Mouse (Mus musculus): ENCODE data around the gene Ngfr. TPM values are rescaled to one million over a fixed set of nuclear protein-coding genes. Genes with fewer than 3 reads are reported as not detected.
"Not testable (repeated sequence)": the region's sequence is repeated elsewhere in the genome, so short reads cannot be mapped to it uniquely, and the experiment has no call there.

Gene Ngfr
- 1 to 10 TPM in 1 of 2 experiments, under 1 TPM in 1; 0.91 to 1.3 TPM for total RNA-seq (2021)

DNA sequence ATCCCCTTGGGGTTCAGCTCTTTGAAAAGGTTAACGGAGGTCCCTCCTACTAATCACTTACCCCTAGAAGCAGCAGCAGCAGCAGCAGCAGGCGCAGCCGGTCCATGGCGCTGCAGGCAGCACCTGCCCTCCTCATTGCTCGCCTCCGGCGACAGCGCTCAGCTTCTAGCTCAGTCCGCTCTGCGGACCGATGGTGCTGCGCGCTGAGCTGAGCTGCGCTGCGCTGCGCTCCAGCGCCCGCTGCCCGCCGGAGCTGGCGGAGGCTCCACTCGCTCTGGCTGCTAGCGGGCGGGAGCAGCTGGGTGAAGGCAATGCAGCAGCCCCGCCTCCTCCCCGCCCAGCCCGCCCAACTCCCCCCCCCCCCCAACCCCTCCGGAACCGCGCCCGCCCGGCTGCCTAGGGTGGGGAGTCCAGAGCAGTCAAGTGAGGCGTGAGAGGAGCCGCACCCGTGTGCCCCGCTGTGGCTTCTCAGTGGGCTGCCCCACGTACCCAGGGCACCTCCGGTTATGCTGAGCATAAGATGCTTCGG is at the start of gene Ngfr:
Gene Ngfr (minus strand): TSS at position 313 of the 529 bp plus-strand sequence.
- peak in 1 of 2 experiments; percentile 36 for DNase-seq

DNA sequence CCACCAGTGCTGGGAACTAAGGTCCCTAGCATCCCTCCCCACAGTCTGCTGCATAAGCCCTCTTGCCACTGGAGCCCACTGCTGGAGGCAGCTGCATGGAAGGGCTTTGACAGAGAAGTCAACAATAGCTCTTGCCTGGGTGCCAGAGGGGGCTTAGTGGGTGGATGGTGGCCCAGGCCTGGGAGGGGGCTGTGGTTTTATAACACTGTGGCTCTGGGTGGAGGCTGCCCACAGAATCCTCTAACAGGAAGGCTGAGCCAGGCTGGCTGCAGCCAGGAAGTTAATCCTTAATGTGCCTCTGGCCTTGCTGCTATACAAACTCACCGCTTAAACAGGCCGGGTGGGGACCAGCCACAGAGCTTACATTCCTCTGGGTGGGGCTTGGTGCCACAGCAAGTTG is 47.5 kb upstream of the Ngfr start:
- DNase-seq = no peak

DNA sequence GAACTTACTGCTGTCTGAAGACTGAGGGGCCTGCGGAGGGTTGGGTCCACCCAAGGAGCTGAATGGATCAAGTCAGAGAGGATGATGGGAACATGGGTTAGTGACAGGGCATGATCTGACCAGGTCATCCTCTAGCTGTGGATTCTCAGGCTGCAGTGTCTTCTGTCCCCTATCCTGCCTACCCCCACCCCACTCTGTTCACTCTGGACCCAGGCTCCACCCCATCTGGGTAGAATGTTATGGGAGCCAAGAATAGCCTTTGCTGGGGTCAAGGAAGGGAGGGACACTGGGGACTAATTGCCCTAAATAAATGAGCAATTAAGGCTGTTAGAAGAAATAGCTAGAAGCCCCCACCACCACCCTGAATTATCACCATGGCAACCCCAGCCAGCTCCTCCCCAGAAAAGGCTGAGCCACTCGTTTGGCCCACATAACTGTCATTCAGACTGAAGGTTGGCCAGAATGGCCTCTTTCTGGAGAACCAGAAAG is 46.0 kb upstream of the Ngfr start:
- DNase-seq = no peak

DNA sequence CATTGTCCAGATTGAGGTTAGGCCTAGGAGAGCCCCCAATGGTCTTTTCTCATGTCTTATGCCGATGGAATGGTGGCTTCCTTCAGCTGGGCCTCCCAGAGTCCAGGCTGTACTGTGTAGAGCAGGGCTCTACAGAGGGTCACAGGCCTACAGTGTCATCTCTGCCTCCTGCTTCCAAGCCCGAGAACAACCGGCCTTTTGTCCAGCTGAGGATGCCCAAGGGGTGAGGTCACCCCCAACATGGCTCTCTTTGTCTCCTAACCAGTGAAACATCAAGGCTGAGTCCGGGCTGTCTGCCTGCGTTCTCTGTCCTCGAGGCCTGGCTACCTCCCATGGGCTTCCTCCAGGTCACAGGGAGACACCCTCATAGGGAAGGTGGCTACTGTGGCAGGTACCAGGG is 44.9 kb upstream of the Ngfr start:
- peak; percentile 19 to 20 for DNase-seq

DNA sequence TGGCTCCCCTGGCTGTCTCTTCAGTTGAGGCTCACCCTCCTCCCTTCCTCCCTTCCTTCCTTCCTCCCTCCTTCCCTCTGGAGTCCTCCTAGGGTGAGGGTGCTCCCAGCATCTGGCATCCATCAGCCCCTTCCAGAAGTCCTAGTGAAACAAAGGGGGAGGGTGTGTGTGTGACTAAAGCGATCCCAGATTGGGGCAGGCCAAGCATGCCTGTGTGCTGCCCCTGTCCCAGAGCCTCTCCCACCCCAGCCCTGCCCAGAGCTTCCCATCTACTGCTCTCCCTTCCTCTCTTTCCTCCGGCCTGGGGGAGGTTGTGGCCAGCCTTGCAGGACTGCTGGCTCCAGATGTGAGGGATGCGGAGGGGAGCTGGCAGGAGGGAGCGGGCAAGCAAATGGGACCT is 43.8 kb upstream of the Ngfr start:
- no peak for DNase-seq

DNA sequence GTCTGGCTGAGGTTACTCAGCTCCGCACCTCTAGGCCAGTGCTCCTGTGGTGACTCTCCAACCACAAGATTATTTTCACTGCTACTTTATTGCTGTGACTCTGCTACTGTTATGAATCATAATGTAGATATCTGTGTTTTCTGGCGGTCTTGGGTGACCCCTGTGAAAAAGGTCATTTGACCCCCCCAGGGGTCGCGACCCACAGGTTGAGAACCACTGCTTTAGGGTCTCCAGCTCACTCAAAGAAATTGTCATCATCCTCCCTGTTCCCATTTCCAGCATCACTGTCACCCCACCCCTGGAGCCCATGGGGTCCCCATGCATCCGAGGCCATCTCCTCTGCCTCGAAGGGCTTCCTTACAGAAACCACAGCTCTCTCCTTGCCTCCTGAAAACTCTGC is 43.0 kb upstream of the Ngfr start:
- DNase-seq = no peak

DNA sequence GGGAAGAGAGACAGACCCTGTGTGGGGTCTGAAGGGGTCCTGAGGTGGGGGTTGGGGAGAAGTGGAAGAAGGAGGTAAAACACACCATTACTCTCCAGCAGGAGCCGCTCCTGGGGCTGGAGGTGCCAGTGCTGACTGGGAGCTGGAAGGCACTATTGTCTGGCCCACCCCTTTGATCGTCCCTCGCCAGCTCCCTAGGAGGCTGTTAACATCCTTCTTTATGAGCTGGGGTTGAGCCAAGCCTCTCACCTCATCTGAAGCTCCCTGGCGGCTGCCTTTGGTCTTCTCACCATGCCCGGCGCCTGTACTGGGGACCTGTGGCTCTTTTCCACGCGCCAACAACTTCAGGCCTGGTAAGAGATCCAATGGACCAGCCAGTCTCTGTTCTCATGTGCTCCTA is 34.9 kb upstream of the Ngfr start:
- no peak for DNase-seq

DNA sequence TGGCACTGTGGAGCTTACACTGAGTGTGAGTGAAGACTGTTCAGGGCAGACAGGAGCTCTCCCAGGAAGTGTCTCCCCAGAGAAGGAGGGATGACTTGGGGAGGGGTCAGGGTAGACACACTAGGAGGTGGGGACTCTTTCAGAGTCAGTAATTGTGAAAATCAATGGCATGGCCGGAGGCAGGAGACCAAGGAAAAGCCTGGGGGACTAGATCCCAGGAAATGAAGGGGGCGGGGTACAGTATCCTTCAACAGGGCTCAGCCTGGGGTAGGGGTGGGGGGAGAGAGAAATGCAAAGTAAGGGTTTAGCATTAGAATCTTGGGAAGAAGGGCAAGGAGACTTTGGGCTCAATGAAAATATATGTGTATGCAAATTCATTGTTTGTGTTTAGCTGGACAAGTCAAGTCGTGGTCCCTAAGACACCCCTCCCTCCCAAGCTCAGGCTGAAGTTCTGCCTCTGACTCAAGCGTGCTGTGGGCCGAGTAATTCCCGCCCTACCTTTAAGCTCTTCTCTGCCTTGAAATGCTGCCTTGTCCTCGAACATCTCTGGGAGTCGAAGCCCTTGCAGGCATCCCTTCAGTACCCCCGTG is 34.1 kb upstream of the Ngfr start:
- DNase-seq = no peak

DNA sequence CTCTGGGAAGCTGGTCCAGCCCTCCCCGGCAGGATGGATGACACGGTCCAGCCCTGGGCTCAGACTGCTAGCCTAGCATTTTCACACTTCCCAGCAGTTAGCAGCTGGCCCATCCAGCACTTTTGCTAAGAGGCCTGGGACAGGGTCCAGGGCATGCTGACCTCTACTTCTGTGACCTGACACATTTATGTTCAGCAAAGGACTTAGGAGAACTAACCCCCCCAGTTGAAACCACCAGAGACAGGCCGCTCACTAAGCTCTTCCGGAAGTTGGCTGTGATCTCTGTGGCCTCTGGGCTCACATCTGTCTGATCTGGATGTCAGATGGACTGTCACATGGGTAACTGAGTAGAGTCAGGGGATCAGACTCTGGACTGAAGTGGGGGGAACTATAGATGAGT is 33.5 kb upstream of the Ngfr start:
- no peak for DNase-seq

DNA sequence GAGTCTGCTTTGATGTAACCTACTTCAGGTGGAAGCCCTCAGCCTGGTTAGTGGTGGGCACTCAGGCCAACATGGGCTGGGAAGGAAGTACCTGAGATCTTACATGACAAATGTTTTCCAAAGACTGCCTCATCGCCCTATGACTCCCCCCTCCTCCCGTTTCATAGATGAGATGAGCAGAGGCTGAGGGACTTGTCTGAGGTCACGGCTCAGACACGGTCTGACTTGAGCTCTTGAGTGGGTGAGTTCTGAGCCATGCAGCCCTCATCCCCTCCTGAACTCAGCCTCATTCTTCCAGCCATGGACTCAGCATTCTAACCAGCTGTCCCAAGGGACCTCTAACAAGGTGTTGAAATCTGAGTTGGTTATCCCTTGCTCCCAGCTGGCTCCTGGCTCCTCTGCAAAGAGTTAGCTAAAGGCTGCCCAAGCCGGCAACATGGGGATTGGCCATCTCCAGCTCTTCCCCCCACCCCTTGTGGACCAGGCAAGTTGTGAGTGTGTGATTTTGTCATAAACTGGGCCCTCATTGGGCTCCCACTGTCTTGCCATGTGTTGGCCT is 32.4 kb upstream of the Ngfr start:
- no peak for DNase-seq

DNA sequence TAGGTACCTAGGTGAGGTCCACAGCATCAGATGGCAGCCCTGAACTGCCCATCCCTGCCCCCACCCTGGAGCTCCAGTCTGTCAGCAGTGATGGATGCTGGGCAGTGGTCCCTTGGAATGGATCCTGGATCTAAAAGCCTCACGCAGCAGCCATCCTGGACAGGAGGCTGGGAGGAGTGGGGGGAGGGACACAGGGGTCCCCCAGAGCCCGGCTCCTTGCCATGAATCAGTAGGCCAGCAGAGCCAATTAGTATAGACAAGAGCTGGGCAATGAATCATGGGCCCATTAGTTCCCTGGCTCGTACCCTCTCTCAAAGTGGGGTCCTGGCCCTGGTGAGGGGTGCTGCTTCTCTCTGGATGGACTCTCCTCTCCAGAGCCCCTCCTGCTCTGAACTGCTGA is 31.5 kb upstream of the Ngfr start:
- DNase-seq = no peak

DNA sequence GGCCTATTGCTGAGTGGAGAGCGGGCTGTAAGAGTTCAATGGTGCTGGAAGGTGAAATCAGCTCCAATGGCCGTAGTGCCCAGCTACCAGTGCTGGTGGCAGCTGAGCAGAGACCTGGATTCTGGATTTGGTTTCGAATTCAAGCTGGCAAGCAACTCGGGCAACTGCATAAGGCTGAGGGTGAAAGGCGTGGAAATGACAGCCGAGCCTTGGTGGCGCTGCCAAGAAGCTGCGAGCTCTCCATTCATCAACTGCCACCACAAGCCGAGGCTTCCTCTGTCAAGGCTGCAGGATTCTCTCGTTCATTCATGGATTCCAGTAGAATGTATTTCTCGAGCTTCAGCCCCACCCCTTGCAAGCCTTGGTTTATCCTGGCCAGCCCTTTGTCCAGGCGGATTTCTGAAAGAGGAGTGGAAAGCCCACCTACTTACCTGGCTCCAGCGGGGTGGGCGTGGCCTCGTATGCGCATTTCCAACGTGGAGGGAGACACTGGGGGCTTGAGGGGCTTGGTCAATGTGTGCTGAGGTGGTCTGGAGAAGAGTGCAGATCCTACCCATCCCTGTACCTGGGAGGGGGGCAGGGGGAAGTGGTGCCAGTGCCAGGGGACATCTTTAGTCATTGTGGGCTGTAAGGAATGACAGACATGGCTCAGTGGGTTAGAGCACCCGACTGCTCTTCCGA is 30.4 kb upstream of the Ngfr start:
- DNase-seq = peak; percentile 43 to 52

DNA sequence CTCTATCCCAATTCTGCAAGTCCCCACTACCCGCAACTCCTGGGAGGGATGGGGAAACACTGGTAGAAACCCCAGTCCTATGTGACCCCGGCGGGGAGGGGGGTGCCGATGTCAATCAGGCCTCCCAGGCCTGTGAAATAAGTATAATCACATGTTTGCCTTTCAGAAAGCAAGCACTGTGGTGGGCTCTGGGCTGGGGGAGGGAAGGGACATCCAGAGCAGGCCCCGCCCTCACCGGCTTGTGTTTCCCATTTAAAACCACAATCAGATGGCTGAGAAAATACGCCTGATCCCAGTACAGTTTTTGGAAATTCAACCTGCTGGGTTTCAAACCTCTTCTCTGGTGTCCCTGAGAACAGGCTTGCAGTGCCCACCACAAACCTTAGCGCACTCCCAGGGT is 27.2 kb upstream of the Ngfr start:
- DNase-seq = no peak

DNA sequence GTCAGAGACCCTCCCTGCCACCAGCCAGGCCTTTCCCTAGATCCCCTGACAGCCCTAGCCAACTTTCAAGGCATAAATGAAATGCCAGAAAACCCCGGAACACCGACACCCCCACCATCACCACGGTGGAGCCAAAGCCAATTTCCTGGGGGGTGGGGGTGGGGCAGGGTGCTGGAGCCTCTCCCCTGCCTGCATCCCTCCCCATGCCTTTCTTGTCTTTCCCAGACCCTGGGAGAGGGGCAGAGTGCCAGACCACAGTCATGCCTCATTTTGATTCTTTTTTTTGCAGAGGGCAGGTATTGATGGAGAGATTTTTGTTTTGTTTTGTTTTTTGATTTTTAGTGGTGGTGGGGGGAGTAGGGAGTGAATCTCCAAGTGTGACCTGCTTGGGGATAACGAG is 23.7 kb upstream of the Ngfr start:
- no peak for DNase-seq

DNA sequence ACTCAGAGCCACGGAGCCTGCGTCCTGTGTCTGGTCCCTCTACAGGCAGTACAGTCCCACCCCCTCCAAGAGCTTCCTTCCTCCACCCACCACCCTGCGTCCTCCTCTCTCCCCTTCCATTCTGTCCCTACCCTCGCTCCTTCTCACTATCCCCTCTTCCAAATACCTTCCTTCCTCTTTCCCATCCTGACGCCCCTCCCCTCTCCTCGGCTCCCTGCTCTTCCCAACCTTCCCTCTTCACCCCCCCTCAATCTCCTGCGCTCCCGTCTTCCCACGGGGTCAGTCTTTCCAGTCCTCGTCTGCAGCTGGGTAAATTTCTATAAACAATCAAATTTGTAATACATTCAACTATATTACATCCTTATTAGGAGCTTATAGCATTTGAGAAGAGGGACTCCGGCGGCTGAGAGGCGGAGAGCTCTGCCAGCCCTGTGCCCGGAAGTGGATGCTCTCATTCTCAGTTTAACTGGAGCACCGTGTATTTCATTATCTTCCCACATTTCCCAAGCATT is 22.9 kb upstream of the Ngfr start:
- no peak for DNase-seq

DNA sequence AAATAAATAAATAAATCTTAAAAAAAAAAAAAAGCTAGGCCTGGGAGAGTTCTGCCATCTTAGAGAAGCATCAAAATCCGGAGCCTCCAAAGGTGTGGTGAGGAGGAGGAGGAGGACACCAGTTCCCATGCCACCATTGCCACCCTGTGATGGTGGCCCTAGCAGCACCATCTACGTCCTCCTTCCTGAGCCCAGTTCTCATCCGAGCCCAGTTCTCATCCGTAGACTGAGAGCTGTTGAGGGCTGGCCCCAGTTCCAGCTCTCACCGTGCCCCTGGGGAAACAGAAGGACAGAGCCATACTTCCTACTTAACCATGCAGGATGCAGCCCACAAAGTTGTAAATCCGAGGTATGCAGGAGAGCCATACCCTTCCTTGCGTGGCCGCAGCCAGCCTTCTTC is 22.4 kb upstream of the Ngfr start:
- no peak for DNase-seq

DNA sequence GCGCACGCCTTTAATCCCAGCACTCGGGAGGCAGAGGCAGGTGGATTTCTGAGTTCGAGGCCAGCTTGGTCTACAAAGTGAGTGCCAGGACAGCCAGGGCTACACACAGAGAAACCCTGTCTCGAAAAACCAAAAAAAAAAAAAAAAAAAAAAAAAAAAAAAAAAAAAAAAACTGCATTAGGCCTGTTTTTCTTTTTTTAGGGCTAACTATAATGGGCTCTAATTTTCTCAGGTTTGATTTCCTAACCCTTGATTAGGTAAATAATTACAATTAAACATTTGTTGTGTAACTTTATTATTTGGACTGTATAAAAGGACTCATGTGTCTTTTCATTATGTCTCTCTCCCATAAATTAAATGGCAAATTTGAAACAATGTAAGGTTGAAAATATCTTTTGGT is 19.8 kb upstream of the Ngfr start:
- DNase-seq = not testable (repeated sequence)

DNA sequence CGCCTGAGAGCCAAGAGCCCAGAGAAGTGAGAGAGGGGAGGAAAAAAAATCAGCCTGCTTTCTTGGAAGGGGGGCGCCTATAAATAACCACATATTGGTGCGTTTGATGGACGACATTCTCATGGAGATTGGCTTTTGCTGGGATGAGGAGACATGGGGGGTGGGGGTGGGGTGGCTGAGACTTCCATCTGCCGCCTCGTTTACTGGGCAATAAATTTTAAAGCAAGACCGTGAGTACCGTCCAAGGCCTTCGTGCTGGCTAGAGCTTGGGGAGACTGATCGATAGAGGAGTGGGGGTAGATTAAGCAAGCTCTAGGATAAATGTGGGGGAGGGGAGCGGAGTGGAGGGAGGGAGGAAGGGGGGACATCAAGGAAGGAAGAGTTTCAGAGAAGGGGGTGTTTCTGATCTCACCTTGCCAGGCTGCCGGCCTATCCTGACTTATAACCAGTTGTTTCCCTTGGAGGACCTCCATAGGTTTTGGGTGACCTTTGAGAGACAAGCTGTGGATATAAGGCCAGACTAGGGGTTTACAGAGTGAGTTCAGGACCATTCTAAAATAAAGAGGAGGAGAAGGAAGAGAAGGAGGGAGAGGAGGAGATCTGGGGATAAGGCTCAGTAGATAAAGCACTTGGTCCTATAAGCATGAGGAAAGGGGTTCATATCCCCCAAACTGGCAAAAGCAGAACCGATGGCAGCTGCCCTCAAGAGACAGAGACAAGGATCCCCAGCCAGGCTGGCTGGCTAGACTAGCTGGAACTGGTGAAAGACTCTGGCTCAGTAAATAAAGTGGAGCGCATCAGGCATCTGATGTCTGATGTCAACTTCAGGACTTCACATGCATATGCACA is 10.9 kb upstream of the Ngfr start:
- DNase-seq = no peak

DNA sequence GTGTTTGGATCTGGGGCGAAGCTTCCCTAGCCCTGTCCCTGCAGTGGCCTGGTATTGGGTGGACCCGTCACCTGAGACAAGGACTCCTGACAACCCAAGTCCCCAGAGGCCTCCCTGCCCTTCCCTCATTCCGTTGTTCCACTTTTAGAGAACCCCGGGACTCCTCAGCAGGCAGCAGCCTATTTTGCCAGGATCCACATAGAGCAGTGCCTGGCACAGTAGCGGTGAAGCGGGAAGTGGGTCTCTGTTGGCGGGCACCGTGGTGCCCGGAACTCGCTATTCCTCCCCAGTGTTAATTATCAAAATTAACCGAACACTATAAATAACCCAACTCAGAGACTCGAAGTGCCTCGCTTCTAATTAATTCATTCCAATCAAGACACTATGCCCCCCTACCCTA is 10.2 kb upstream of the Ngfr start:
- DNase-seq = no peak

DNA sequence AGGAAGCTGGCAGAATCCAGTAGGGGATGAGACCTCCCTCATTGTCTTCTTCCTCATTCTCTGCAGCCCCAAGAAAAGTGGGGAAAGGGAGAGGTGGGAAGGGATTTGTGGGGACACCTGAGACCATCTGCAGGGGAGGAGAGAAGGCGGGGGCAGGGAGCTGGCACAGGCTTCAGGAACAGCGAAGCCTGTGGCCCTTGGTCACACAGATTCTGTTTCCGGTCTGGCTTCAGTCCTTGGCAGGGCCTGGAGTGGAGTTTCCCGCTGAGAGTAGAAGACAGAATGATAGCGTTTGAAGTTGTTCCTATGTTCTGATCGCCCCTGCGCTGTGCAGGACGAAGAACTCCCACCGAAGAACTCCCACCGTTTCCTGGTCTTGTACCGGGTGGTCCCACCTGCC is 9.2 kb upstream of the Ngfr start:
- DNase-seq = no peak

DNA sequence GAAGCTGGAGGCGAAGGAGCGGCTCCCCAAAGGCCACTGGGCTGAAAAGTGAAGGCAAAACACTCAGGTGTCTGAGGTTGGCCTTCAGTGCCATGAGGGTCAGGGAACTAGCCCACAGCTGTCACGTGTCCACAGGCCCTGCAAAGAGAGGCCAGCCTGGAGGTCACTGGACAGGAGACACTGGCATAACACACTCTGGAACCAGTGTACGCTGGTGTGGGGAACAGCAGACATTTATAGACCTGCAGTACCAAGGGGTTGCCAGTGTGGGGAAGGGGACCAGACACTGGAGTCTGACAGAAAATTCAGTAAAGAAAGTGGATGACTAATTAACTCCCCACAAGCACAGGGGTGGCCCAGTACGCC is 8.6 kb upstream of the Ngfr start:
- no peak for DNase-seq

DNA sequence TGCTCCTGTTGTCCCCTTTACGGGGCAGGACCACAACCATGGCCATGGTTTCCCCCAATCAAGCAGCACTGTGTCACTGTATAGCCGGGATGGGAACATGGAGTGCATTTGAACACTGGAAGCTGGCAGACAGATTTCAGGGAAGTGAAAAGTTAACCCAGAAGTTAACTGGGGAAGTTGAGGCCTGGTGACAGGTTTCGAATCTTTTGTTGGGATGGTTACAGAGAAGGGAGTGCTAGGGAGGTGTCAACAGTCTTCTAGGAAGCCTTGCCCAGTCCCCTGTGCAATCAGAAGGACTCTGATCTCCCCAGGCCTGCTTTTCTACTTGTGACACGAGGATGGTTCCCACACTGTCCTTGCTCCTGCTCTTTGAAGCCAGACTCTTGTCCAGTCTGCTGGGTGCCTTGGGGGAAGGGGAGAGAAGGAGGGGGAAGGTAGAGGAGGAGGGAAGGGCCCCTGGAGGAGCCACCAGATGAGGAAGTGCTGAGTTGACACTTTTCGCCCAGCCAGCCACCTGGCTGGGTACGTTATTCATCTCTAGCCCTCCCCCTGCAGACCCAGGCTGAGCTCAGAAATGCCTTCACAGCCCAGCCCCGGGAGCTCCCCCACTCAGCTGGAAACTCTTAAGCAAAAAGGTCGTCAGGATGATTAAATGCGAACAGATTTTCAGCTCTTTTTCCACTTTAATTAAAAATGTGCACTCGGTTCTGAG is 8.1 kb upstream of the Ngfr start:
- no peak for DNase-seq
